Mouse (Mus musculus) forebrain, embryonic 13.5 days (tissue): Measurements from ENCODE around the gene Adh1. TPM values are rescaled to one million over a fixed set of nuclear protein-coding genes. Genes with fewer than 3 reads are reported as not detected.

Source experiments
- ATAC-seq: fragments of 200-750 bp; cut with Nextera tagmentation; 2 replicates; pipeline ENCODE4 v1.8.0; 2017
- H3K27ac ChIP-seq: fragments of 300-500 bp; sonication (generic); 2 replicates; pipeline ENCODE4 v1.5.1; 2015; ENCODE audit warnings: inconsistent platforms, mild to moderate bottlenecking, moderate library complexity
- H3K27me3 ChIP-seq: fragments of 300-500 bp; sonication (generic); 2 replicates; pipeline ENCODE4 v1.6.1; 2015; ENCODE audit warnings: mild to moderate bottlenecking, inconsistent platforms
- H3K36me3 ChIP-seq: fragments of 300-500 bp; sonication (generic); 2 replicates; pipeline ENCODE4 v1.6.1; 2015; ENCODE audit warnings: mild to moderate bottlenecking, inconsistent platforms; ENCODE audit not compliant: poor library complexity, severe bottlenecking
- H3K4me1 ChIP-seq: fragments of 300-500 bp; sonication (generic); 2 replicates; pipeline ENCODE4 v1.6.1; 2015; ENCODE audit warnings: inconsistent platforms
- H3K4me2 ChIP-seq: fragments of 300-500 bp; sonication (generic); 2 replicates; pipeline ENCODE4 v1.6.1; 2015; ENCODE audit warnings: inconsistent platforms, mild to moderate bottlenecking, moderate library complexity
- H3K4me3 ChIP-seq: fragments of 300-500 bp; sonication (generic); 2 replicates; pipeline ENCODE4 v1.5.1; 2015; ENCODE audit warnings: mild to moderate bottlenecking, inconsistent platforms
- H3K9ac ChIP-seq: fragments of 300-500 bp; sonication (generic); 2 replicates; pipeline ENCODE4 v1.6.1; 2015; ENCODE audit warnings: mild to moderate bottlenecking, inconsistent platforms
- H3K9me3 ChIP-seq: fragments of 300-500 bp; sonication (generic); replicated peaks from 2 replicates; pipeline ENCODE4 v1.6.1; 2016; ENCODE audit warnings: inconsistent platforms
- WGBS: fragments of 180-500 bp; shearing (Covaris S2); methylation state at CpG from one replicate; pipeline ENCODE4 v1.1.7; 2015; 5-methylcytosine and 5-hydroxymethylcytosine counted together
- polyA plus RNA-seq: library from polyadenylated mRNA; unstranded; fragments of >200 nt; fragmentation: Nextera tagmentation; extraction: Ambion mirVana; gene quantifications from 2 replicates; pipeline ENCODE4 v1.2.1, GENCODE M21; 2015

The Adh1 gene
- 0.16 and 0.46 TPM in 2 replicates for polyA plus RNA-seq

GRCm38 (mm10) chr3:138260721-138261669 lies at the start of gene Adh1:
Adh1 (plus strand) TSS chr3:138260991.
- Histone ChIP-seq H3K9me3 (no peaks in the 10 kb centered on the region), H3K9ac (no peak within 1 kb of the TSS), H3K27ac (no peak within 1 kb of the TSS), H3K4me1 (no peaks in the 10 kb centered on the region), H3K4me3 (no peak within 1 kb of the TSS), H3K36me3 (no peaks in the 10 kb centered on the region), H3K4me2 (no peak within 1 kb of the TSS), H3K27me3 (no peaks in the 10 kb centered on the region)
- WGBS: 91% methylated on average over 11 of the region's 11 CpGs
- no peak for ATAC-seq

- H3K4me3 ChIP-seq: no peak overlapping the region
- H3K9me3 ChIP-seq: no peaks in the 10 kb centered on the region
- no peak overlapping the region for H3K9ac ChIP-seq
- H3K4me1 ChIP-seq: peaks cover 4% of the 10 kb centered on the region; the same call in 1 of the 2 replicates
- WGBS: 92% methylated on average over 4 of the region's 4 CpGs
- no peaks in the 10 kb centered on the region for H3K27me3 ChIP-seq
- ATAC-seq: no peak
- H3K4me2 ChIP-seq: no peak overlapping the region
- H3K27ac ChIP-seq: no peak overlapping the region
- H3K36me3 ChIP-seq: no peaks in the 10 kb centered on the region
These were observed 48.3 kb upstream of the Adh1 start for GRCm38 (mm10) chr3:138212431-138212951.

- no peak for ATAC-seq
These were observed 45.3 kb upstream of the Adh1 start for GRCm38 (mm10) chr3:138215395-138215989.

GRCm38 (mm10) chr3:138216091-138216490 lies 44.7 kb upstream of the Adh1 start:
- no peaks in the 10 kb centered on the region for H3K36me3 ChIP-seq
- no peak overlapping the region for H3K9ac ChIP-seq
- no peak overlapping the region for H3K27ac ChIP-seq
- 74% methylated on average over 8 of the region's 8 CpGs for WGBS
- no peak for ATAC-seq
- H3K4me1 ChIP-seq: peaks cover 4% of the 10 kb centered on the region; the same call in 1 of the 2 replicates
- H3K4me3 ChIP-seq: no peak overlapping the region
- H3K9me3 ChIP-seq: no peaks in the 10 kb centered on the region
- no peaks in the 10 kb centered on the region for H3K27me3 ChIP-seq
- no peak overlapping the region for H3K4me2 ChIP-seq

More at GRCm38 (mm10) chr3:138215395-138215989, 45.3 kb upstream of the Adh1 start:
- H3K9ac ChIP-seq: no peak overlapping the region
- H3K27ac ChIP-seq: no peak overlapping the region
- H3K9me3 ChIP-seq: no peaks in the 10 kb centered on the region
- 17% methylated on average over 11 of the region's 11 CpGs for WGBS
- H3K27me3 ChIP-seq: no peaks in the 10 kb centered on the region
- no peak overlapping the region for H3K4me2 ChIP-seq
- no peak overlapping the region for H3K4me3 ChIP-seq
- peaks cover 4% of the 10 kb centered on the region; the same call in 1 of the 2 replicates for H3K4me1 ChIP-seq
- no peaks in the 10 kb centered on the region for H3K36me3 ChIP-seq

- H3K36me3 ChIP-seq: no peaks in the 10 kb centered on the region
- no peak for ATAC-seq
- H3K9me3 ChIP-seq: no peaks in the 10 kb centered on the region
- H3K27me3 ChIP-seq: no peaks in the 10 kb centered on the region
- no peak within 1 kb of the TSS for H3K27ac ChIP-seq
- H3K9ac ChIP-seq: no peak within 1 kb of the TSS
- no peak within 1 kb of the TSS for H3K4me3 ChIP-seq
- no peak within 1 kb of the TSS for H3K4me2 ChIP-seq
- H3K4me1 ChIP-seq: peaks cover 4% of the 10 kb centered on the region; the same call in 1 of the 2 replicates
- WGBS: 86% methylated on average over 10 of the region's 10 CpGs
These were observed 43.0 kb upstream of the Adh1 start, which contains the start of gene Adh7 for GRCm38 (mm10) chr3:138217631-138218264. Adh7 (plus strand) TSS chr3:138217760.

- Histone ChIP-seq H3K4me1 (no peaks in the 10 kb centered on the region), H3K9me3 (no peaks in the 10 kb centered on the region), H3K36me3 (no peaks in the 10 kb centered on the region), H3K9ac (no peak overlapping the region), H3K4me2 (no peak overlapping the region), H3K27ac (no peak overlapping the region), H3K27me3 (no peaks in the 10 kb centered on the region), H3K4me3 (no peak overlapping the region)
- 90% methylated on average over 11 of the region's 11 CpGs for WGBS
- no peak for ATAC-seq
These were observed 39.7 kb upstream of the Adh1 start for GRCm38 (mm10) chr3:138221116-138221515.

GRCm38 (mm10) chr3:138222511-138222910 lies 38.3 kb upstream of the Adh1 start:
- WGBS: 71% methylated on average over 4 of the region's 4 CpGs
- no peak overlapping the region for H3K4me2 ChIP-seq
- no peak overlapping the region for H3K27ac ChIP-seq
- no peaks in the 10 kb centered on the region for H3K9me3 ChIP-seq
- no peaks in the 10 kb centered on the region for H3K4me1 ChIP-seq
- no peak for ATAC-seq
- H3K9ac ChIP-seq: no peak overlapping the region
- H3K27me3 ChIP-seq: no peaks in the 10 kb centered on the region
- no peaks in the 10 kb centered on the region for H3K36me3 ChIP-seq
- H3K4me3 ChIP-seq: no peak overlapping the region

- Histone ChIP-seq H3K36me3 (no peaks in the 10 kb centered on the region), H3K4me1 (no peaks in the 10 kb centered on the region), H3K27ac (no peak overlapping the region), H3K9ac (no peak overlapping the region), H3K4me3 (no peak overlapping the region), H3K4me2 (no peak overlapping the region), H3K27me3 (no peaks in the 10 kb centered on the region), H3K9me3 (no peaks in the 10 kb centered on the region)
- ATAC-seq: peak; percentile 84
- 55% methylated on average over 5 of the region's 5 CpGs for WGBS
These were observed 37.8 kb upstream of the Adh1 start for GRCm38 (mm10) chr3:138222952-138223351.

GRCm38 (mm10) chr3:138224363-138224954 lies 36.3 kb upstream of the Adh1 start:
- 85% methylated on average over 13 of the region's 13 CpGs for WGBS
- no peak overlapping the region for H3K4me2 ChIP-seq
- no peak overlapping the region for H3K9ac ChIP-seq
- no peak for ATAC-seq
- no peaks in the 10 kb centered on the region for H3K36me3 ChIP-seq
- no peaks in the 10 kb centered on the region for H3K27me3 ChIP-seq
- H3K4me1 ChIP-seq: no peaks in the 10 kb centered on the region
- H3K9me3 ChIP-seq: no peaks in the 10 kb centered on the region
- H3K4me3 ChIP-seq: no peak overlapping the region
- H3K27ac ChIP-seq: no peak overlapping the region

- Histone ChIP-seq H3K27ac (no peak overlapping the region), H3K9me3 (no peaks in the 10 kb centered on the region), H3K4me3 (no peak overlapping the region), H3K9ac (no peak overlapping the region), H3K4me2 (no peak overlapping the region), H3K36me3 (no peaks in the 10 kb centered on the region), H3K27me3 (no peaks in the 10 kb centered on the region), H3K4me1 (no peaks in the 10 kb centered on the region)
- WGBS: 76% methylated on average over 7 of the region's 7 CpGs
- ATAC-seq: no peak
These were observed 35.5 kb upstream of the Adh1 start for GRCm38 (mm10) chr3:138225331-138225730.

GRCm38 (mm10) chr3:138225853-138226252 lies 34.9 kb upstream of the Adh1 start:
- Histone ChIP-seq H3K27me3 (no peaks in the 10 kb centered on the region), H3K9ac (no peak overlapping the region), H3K36me3 (no peaks in the 10 kb centered on the region), H3K4me3 (no peak overlapping the region), H3K27ac (no peak overlapping the region), H3K4me2 (no peak overlapping the region), H3K9me3 (no peaks in the 10 kb centered on the region), H3K4me1 (no peaks in the 10 kb centered on the region)
- 56% methylated on average over 7 of the region's 7 CpGs for WGBS
- no peak for ATAC-seq
